Mouse (Mus musculus) embryo, embryonic 11.5 days (tissue): ENCODE data around the gene Il2rb.
A peak's percentile ranks its signal among the peaks of the same experiment; 100 is the strongest.

Source experiments
- DNase-seq: peaks from one replicate; pipeline ENCODE4 v3.0.0-alpha.2; 2012; ENCODE audit warnings: low read depth, low spot score

Gene Il2rb

DNA sequence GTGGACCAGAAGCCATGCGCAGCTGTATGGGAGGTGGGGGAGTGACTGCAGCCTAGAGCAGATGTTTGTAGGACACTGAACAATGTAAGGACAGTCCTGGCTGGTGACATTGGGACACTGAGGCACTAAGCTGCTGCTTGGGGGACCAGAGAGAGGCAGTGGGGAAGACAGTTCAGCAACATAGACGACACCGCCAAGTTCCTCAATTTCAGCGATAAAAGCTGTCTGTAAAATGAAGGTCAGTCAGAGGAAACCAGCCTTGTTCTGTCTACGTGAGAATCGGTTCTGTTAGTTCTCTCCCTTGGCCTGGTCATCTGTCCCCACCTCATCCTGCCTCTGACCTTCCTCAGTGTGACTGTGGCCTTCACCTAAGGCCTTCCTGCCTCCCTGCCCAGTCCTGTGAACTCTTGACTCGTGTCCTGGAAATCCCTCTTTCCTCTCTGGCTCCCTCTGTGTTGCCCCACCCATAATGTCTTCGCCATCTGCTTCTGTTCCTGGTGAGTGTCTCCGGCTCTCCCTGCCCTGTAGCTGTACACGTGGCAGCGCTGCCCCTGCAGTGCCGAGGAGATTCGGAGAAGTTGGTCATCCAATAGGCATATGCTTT lies 25.1 kb upstream of the Il2rb start:
- no peak for DNase-seq

DNA sequence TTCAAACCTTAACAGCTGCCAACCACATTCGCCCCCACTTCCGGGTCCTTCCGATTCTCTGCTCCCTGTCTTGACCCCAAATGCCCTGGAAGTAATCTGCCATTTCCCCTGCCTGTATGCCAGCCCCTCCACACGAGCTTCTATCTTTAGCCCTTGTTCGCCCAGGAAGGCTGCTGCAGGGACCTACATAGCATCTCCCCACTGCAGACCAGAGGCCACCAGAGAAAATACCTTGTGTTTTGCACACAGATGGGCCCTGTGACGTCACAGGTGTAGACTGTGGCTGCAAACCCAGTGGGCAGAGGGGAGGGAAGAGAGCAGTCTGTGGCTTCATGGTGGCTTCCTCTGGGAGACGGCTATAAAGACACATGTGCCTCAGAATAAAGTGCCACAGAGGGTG lies 23.1 kb upstream of the Il2rb start:
- no peak for DNase-seq

DNA sequence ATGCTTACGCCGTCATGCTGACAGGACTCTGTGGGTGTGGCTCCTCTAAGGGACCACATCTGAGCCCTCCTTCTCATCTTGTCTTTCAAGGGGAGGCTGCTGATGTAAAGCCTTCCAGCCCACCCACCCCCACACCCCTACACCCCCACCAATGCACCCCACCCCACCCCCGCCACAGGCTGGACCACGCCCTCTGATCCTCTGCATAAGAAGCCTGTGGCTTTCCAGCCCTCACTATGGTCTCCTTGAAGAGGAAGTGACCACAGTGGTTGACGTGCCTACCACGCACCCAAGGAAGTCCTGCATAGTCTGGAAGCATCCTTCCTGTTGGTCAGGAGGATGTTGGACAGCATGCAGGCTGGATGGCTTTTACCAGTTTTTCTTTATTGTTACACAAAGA lies 20.7 kb upstream of the Il2rb start:
- DNase-seq, result no peak

DNA sequence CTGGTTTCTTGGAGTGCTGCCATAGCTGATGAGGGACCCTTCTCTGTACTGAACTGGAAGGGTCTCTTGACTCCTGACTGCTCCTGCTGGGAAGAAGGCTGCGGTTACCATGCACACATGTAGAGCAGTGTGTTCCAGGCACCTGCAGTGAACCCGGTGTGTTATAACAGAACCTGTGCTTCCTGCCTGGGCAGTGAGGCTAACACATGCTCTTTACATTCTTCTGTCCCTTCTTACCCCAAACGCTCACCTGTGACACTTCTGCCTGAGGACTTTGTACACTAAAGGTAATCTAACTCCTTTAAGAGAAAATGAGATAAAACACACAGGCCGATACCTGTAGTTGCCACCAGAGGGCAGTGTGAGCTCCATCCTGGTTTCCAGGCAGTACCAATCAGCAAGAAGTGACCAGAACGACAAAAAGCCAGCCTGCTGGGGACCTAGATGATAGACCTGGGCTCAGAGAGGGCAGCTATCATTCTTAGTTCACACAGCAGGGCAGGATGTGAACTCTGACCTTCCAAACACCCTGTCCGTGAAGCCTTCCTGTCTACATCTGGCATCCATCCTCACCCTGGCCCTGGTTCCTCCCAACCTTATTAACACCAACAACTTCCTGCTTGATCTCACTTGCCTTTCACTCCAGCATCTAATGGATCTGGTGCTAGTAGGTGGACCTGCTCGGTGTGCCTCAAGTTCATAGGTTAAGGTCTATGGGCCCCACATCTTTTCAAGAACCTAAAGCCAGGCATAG lies 19.5 kb upstream of the Il2rb start:
- DNase-seq, result peak; percentile 67

DNA sequence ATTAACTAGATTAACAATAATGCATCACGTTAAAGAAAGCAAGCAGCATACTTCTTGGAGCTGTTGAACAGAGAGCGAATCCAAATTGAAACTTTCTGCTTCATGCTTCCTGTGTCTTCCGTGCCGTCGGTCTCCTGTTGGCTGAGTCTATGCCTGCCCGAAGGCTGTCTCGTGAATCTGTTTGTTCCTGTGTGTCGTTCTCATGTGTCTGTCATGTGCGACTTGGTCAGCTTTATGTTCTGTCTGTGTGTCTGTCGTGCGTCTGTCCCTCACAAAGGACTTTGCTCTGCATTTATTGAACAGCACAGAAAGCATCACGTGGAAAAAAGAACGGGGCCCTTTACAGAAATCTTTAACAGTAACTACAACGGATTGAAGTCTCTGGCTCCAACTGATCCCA lies 17.9 kb upstream of the Il2rb start:
- no peak for DNase-seq

DNA sequence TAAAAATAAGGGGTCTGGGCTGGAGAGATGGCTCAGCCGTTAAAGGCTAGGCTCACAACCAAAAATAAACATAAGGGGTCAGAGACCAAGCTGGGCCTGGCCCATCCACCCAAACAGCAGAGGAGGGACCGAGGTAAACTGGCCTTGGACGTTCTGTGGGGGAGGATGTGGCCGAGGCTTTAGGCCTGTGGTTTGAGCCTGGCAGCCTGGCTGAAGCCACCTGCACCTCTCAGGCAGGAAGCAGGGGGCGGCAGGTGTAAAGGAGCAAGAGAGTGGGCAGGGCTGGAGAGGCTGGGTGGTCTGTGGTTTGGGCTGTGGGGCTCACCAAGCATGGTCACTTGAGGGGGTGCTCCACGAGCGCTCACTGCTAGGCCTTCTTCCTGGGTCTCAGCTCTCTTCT lies 16.9 kb upstream of the Il2rb start:
- no peak for DNase-seq

DNA sequence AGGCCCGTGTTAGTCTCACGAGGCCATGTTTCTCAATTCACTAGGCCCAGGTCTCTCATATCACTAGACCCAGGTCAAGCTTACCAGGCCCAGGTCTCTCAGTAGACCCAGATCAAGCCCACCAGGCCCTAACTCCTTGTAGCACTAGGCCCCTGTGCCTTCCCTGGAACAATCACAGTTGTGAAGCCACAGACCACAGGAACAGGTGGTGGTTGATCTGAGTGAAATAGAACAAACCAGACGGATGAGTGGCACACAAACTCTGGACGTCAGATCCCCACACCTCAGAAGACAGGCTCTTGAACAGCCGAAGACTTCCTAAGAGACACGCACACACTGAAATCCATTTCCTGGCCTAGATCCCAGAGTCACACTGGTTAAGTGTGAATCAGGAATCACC lies 15.7 kb upstream of the Il2rb start:
- DNase-seq, result no peak

DNA sequence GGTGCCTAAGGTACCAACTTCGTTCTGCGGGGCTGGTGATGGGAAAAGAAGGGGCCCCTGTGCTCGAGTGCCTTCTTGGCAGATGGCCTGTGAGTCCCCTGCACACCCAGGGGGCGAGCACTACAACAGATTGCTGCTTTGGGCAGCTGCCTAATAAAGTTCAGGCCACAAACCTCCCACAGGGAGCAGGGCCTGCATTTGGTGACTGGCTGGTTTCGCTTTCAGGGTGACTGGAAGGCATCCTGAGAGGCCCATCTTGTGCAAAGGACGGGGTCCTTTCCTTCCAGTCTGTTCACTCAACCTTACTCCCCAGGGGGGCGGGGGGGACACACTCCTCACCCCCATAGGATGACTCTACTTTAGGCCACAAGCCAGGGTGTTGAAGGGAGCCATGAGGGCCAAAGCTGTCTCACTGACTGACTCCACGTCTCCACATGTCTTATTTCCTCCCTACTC lies 15.1 kb upstream of the Il2rb start:
- DNase-seq, result no peak

DNA sequence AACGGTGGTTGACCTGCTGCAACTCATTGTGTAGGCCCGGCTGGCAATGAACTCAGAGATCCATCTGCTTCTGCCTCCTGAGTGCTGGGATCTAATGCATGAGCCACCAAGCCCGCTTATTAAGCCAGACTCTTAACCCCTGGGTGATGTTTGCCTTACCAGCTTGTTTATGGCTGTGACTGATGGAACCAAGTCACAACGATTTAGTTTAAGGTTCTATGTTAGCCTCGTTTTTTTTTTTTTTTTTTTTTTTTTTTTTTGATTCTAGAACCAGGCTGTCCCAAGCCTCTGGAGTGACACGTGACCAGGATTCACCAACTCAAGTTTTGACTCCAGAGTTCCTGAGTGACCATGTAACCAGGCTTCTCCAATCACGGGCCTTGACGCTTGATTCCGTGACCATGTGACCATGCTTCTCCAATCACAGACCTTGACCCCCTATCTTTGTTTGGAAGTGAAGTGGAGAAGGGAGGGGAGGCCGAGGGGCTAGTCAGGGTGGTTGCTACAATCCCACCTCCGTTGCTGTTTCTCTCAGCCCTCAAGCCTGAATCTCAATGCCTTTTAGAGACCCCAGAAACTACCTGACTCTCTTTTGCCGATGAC lies 14.3 kb upstream of the Il2rb start:
- peak; percentile 45 for DNase-seq

DNA sequence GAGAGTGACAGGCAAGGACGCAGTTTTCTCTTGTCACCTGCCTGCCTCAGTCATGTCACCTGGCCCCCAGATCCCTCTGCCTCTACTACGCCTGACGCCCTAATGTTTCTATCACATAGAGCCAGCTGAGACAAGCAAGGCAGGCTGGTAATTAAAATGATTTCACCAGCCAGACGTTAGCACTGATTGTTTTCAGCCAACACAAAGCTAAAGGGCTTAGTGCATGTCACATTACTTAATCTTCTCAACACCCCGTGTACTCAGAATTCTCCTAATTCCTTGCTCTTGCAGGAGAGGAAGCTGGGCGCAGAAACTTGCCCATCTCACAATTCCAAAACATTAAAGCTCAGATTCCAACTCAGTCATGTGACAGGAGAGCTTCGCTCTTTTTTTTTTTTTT lies 13.4 kb upstream of the Il2rb start:
- DNase-seq, result no peak

DNA sequence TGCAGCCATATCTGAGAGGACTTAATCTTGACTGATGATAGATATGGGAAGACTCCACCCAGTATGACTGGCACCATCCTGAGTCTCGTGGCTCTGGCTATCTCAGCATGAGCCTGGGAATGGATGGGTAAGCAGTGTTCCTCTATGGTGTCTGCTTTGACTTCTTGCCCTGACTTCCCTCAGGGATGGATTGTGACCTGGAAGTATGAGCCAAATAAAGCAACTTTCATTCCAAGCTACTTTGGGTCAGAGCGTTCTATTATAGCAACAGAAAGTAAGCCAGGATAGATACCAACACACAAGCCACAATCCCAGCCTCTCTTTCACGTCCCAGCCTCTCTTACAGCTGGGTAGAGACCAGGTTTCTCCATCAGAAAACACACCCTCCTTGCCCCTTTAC lies 10.5 kb upstream of the Il2rb start:
- DNase-seq, result no peak

DNA sequence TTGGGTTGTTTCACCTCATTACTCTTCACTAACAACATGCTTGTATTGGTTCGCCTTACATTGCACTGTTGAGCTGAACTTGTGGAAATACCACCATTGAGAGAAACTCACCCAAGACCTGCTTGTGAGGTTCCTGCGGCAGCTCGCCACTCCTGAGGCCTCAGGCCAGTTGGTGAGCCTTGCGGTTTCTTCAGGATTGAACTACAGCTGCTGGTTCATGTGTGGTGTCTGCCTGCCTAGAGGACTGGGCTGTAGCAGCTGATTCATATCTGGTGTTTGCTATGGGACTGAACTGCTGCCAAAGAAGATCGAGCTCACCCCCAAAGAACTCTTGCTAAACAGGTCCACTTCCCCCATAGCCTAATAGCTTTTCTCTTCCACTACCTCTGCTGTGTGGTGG lies 9.7 kb upstream of the Il2rb start:
- no peak for DNase-seq

DNA sequence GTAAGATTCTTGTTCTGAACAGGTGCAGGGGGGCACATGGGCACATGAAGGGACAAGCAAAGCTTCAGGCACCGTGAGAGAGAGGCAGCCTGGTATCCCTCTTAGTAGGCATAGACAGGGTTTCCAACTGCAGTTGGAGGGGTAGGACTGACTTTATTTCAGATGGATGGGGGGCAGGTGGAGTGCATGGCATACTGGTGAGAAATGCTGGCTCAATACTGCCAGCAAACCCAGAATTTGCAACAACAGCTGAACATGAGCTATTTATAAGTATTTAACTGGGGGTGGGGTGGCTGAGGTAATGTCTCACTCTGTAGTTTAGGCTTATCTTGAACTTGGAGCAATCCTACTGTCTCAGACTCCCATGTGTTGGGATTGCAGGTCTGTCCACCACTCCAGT lies 8.9 kb upstream of the Il2rb start:
- no peak for DNase-seq

DNA sequence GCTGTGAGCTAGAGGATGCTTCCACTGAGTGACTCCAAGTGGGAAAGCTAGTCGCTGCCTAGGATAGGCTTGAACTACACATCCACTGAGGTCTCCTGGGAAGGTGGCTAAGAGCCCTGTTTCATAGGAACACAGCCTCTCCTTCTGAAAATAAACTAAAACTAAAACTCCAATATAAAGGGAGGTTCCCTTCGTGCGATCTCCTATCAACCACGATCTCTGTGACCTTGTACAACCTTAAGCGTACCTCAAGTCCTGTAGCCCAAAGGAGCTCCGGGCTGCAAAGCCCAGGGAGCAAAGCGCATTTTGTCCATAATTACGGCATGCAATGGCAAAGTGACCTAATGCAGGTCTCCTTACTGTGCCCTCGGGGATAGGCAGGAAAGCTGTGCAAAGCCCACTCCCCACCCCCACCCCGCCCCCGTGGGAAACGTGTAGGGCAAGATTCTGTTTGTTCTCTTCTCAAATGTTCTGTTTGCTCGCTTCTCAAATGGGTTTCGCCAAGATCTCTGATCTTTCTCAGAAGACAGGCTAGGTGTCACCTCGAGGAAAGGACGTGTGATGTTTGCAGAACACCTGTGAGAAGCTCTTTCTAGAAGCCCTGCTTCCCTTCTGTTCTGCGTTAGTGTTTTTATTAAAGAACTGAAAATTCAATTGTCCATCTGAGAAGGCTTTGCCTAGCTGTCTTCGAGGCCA lies 7.5 kb upstream of the Il2rb start:
- DNase-seq, result no peak

DNA sequence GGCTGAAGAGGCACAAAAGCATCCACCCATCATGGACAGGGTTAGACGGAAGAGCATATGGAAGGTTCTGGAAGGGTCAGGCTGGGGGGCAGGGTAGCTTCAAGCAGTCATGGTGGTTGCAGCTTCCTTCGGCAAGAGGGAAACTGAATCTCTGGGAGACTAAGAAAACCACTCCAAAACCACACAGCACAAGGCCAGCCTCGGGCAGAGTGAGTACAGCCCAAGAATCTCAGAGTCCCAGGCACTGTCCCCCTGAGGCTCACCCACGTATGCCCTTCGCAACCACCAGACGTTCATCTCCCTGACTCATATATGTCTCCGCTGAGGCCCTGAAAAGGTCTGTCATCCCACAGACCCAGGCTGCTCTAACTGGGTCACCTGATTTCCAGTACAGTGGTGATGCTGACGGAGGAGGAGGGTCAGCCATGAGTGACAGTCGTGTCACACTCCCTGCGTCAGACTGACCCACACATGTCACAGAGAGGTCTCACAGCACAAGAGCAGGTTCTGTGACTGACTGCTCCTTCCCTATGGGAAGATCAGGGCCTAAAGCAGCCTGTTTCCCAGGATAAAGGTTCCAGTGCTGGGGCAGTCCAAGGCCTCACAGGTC lies 1.6 kb downstream of the Il2rb start:
- DNase-seq, result no peak

DNA sequence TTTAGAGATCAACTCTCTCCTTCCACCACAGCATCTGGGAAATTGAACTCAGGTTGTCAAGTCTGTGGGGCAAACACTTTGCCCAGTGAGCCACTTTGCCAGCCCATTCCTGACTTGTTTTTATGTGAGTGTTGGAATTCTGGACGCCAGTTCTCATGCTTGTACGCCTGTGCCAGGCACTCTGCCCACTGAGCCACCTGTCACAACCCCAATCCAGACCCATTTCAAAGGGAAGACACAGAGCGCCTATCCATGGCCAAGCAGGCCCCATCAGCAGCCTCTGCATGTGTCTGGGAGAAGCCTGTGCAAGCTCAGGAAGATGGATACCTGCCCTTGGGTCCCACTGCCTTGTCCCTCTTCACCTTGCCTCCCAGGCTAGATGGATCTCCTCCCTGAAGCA lies 3.8 kb downstream of the Il2rb start:
- DNase-seq, result no peak

DNA sequence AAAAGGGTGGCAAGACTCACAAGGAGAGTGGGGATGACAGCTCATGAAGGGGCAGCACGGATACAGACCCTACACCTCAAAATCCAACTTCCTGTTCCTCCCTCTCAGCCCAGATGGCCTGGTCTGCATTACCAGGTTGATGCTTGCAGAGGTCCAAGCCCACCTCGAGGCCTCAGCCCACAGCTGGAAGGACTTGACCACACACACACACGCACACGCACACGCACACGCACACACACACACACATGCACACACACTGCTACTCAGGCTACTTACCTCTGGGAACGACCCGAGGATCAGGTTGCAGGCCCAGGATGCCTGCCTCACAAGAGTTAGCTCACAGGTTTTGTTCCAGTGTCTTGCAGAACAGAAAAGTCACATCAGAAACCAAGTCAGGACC lies 5.2 kb downstream of the Il2rb start:
- DNase-seq, result no peak

DNA sequence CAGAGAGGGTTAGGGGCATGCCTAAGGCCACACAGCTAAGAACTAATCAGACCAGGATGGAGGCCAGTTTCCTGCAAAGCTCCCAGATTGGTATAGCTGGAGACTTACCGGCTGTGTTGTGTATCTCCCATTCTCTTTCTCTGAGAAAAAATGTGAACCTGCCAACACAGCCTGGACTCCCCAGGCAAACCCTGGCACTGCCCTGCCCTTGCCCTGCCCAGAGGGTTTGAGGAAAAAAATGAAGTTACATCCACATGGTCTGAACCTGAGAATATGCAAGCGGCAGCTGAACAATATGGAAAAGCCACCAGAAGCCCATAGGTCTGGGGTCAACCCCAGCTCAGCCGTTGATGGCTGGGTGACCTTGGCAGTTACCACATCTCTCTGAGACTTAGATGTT lies 5.8 kb downstream of the Il2rb start:
- no peak for DNase-seq

DNA sequence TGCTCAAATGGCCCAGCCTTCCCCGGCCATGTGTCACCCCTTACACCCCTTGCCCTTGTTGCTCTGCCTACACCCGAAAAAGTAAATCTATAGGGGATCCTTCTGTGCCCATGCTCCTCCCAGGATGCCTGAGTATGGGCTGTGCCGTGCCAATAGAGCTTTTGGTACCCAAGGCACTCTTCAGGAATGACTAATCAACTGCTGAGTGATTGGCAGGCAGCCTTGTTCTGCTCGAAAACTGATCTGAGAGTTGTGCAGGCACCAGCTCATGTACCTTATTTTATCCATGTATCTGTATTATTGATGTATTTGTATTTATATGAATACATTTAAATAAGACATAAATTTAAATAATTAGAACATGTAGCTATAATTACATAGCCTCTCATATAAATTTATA lies 8.0 kb downstream of the Il2rb start:
- DNase-seq, result no peak

DNA sequence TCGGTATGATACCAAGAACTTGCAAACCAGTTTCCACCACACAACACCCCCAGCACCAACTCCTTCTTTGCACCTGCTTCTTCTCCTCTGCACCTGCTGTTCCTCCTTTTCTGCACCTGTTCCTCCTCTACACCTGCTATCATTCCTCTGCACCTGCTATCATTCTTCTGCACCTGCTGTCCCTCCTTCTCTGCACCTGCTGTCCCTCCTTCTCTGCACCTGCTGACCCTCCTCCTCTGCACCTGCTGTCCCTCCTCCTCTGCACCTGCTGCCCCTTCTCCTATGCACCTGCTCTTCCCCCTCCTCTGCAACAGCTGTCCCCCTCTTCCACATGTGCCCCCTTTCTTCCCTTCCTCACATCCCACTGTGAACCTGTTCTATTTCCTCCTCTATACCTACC lies 8.5 kb downstream of the Il2rb start:
- DNase-seq, result no peak

DNA sequence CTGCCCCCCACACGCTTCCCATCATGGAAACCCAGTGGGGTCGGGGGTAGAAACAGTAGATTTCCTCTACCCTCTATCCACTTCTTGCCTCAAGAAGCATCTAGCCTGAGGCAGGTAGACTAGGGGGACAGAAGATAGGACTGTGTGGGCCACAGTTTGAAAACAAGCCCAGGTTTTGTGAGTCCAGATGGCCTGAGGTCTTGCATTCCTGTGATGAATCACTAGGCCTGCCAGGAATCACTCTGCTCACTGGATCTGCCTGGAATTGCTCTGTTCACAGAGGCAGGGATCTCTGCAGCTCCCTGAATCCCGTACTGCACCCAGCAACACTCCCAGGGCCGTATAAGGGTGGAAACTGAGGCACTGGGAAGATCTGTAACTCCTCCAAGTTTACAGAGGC lies 11.8 kb downstream of the Il2rb start:
- DNase-seq, result no peak

DNA sequence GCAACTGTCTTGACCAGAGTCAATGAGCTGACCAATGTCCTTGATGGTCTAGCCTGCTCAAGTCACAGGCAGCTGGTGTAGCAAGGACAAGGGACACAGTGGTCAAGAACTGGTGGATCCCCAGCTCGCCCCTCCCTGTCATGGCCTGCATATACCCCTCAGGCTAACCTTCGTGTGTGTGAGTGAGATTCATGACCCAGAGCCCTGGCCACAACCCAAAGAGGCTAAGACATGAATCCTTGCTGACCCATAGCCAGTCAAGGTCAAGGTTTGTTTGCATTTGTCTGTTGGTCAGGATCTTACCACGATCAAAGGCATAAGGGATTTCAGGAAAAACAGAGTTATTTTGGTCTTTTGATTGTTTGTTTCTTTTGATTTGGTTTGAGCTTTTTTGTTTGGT lies 12.6 kb downstream of the Il2rb start:
- DNase-seq, result no peak
